In the genomic region with DNA sequence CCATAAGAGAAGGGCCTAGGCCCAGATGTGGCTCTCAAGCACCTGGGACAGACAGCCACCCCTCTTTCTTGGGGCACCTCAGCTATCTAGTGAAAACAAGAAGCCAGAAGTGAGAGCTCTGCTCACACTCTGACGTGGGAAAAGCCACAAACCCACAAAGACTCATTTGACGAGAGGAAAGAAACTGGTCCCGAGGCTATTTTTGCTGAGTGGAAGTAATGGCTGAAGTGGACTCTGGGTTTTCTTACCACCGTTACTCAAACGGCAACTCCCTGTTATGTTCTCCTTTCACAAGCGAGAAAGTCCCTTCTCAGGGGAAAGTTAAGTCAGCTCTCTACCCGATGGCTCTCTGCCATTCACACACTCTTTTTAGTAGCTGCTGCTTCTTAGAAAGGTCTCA, we compare ENCODE assay signal across 17 mouse cellular contexts. TPM values are rescaled to one million over a fixed set of nuclear protein-coding genes. Genes with fewer than 3 reads are reported as not detected.
A peak's percentile ranks its signal among the peaks of the same experiment; 100 is the strongest.
DNase-seq lines count a peak whose midpoint lies in the region; ATAC-seq and TF ChIP-seq lines count a peak whose summit lies in the region.
"Had no signal": no experiment of that assay in that cellular context is flagged by ENCODE, and none has a peak within 500 bp of the region (broad histone marks: within the 10 kb centered on the region; RNA-seq: fewer than 3 reads in every experiment).

No protein-coding gene starts in this region.

- 0 out of 2 replicates have a peak overlapping the region, but pooled peaks have one; percentile 2 for H3K4me2 ChIP-seq in CH12.LX (ENCODE audit: insufficient read depth, low read depth, poor library complexity, severe bottlenecking)
- no peak overlapping the region for H3K4me2 ChIP-seq in limb, embryonic 13.5 days (replicated peaks)
- H3K4me2 ChIP-seq in heart, embryonic 11.5 days: no peak overlapping the region
- H3K4me2 ChIP-seq: embryonic facial prominence, embryonic 13.5 days; forebrain, embryonic 13.5 days; kidney, embryonic 15.5 days; lung, embryonic 14.5 days; midbrain, embryonic 11.5 days had no signal

- dilution Hi-C loops in CH12.LX (cut with MboI; ENCODE audit: extremely low pct_ligation_motif_present, extremely low pct_unique_long_range_greater_than_20kb, low sequenced_read_pairs): no loop called here

- TF ChIP-seq EP300 in CH12.LX (IDR thresholded peaks at IDR 0.05; ENCODE audit: low read length): peak; percentile 99

- peak; percentile 80 for DNase-seq in CD4-positive helper T cell, adult 2 months (ENCODE audit: low read depth, low spot score)
- peak; percentile 99 for DNase-seq in CH12.LX (ENCODE audit: extremely low read depth)
- DNase-seq in spleen, adult 18-20 months: peak; percentile 7 to 15
- DNase-seq in heart, adult 11 months: no peak
- no peak for DNase-seq in urinary bladder, postnatal 25 days (ENCODE audit: low spot score)
- DNase-seq: cerebellum, adult 9-10 months; gastrocnemius, adult 2 months; left cerebral cortex, postnatal 4 days; lung, embryonic 14.5 days; retina, postnatal 1 day had no signal

- TF ChIP-seq POLR2A in CH12.LX (IDR thresholded peaks at IDR 0.05; ENCODE audit: low read depth, low read length): no peak

- H3K27ac ChIP-seq in CH12.LX (ENCODE audit: insufficient read depth, low read depth): peak overlapping the region; percentile 91; the same call in 1 of the 2 replicates
- H3K27ac ChIP-seq in limb, embryonic 13.5 days: 0 out of 2 replicates have a peak overlapping the region, but pooled peaks have one; percentile 22
- no peak overlapping the region for H3K27ac ChIP-seq in heart, embryonic 11.5 days (ENCODE audit: low read depth, low read length)
- H3K27ac ChIP-seq: embryonic facial prominence, embryonic 13.5 days; forebrain, embryonic 13.5 days; gastrocnemius, adult 2 months; hindbrain, postnatal 0 days; kidney, embryonic 15.5 days had no signal

- peaks cover 21% of the 10 kb centered on the region for H3K9me3 ChIP-seq in CH12.LX (replicated peaks; ENCODE audit: low read length)
- peaks cover 5% of the 10 kb centered on the region; the same call in 1 of the 2 replicates for H3K9me3 ChIP-seq in limb, embryonic 13.5 days
- no peaks in the 10 kb centered on the region for H3K9me3 ChIP-seq in heart, embryonic 11.5 days (replicated peaks; ENCODE audit: control insufficient read depth, low read length)
- H3K9me3 ChIP-seq: embryonic facial prominence, embryonic 13.5 days; forebrain, embryonic 13.5 days; kidney, embryonic 15.5 days had no signal

- no peak for TF ChIP-seq CTCF in CH12.LX (conservative IDR thresholded peaks at IDR 0.05 in 1 of 2, IDR thresholded peaks at IDR 0.05 in 1 of 2; ENCODE audit: low read depth in 2 of 2, low read length in 2 of 2)

- no peaks in the 10 kb centered on the region for H3K36me3 ChIP-seq in CH12.LX (replicated peaks in 1 of 2; ENCODE audit: control insufficient read depth in 1 of 2, insufficient read depth in 1 of 2, low read length in 1 of 2)
- no peaks in the 10 kb centered on the region for H3K36me3 ChIP-seq in limb, embryonic 13.5 days
- H3K36me3 ChIP-seq in heart, embryonic 11.5 days (ENCODE audit: control insufficient read depth, insufficient read depth, low read length): no peaks in the 10 kb centered on the region
- H3K36me3 ChIP-seq: embryonic facial prominence, embryonic 13.5 days; kidney, embryonic 15.5 days had no signal

- H3K79me2 ChIP-seq in CH12.LX (replicated peaks; ENCODE audit: control insufficient read depth, extremely low read depth, insufficient read depth, poor library complexity, severe bottlenecking): no peaks in the 10 kb centered on the region

- H3K4me1 ChIP-seq in CH12.LX (ENCODE audit: control insufficient read depth in 1 of 2, insufficient read depth in 2 of 2): peaks cover 16 to 63% of the 10 kb centered on the region in 2 experiments
- H3K4me1 ChIP-seq in limb, embryonic 13.5 days: peaks cover 11% of the 10 kb centered on the region
- no peaks in the 10 kb centered on the region for H3K4me1 ChIP-seq in heart, embryonic 11.5 days (ENCODE audit: control insufficient read depth, insufficient read depth, low read length)
- H3K4me1 ChIP-seq: embryonic facial prominence, embryonic 13.5 days; forebrain, embryonic 13.5 days; kidney, embryonic 15.5 days had no signal

- WGBS in limb, embryonic 13.5 days: 49% methylated on average over 7 of the region's 7 CpGs
- 71% methylated on average over 7 of the region's 7 CpGs for WGBS in heart, embryonic 11.5 days (ENCODE audit: insufficient replicate concordance)

- ATAC-seq in limb, embryonic 13.5 days (ENCODE audit: low FRiP score, low read depth): no peak
- ATAC-seq in heart, embryonic 11.5 days (replicated peaks; ENCODE audit: insufficient number of reproducible peaks, low FRiP score, low TSS enrichment): no peak
- ATAC-seq: forebrain, embryonic 13.5 days; hindbrain, postnatal 0 days had no signal

- TF ChIP-seq RAD21 in CH12.LX (IDR thresholded peaks at IDR 0.05; ENCODE audit: low read depth, low read length): no peak; the same call in 1 of the 2 replicates

- no peak overlapping the region for H3K9ac ChIP-seq in CH12.LX (ENCODE audit: insufficient read depth, low read depth)
- H3K9ac ChIP-seq in limb, embryonic 13.5 days: no peak overlapping the region
- no peak overlapping the region for H3K9ac ChIP-seq in heart, embryonic 11.5 days (ENCODE audit: low read depth, low read length)
- H3K9ac ChIP-seq: embryonic facial prominence, embryonic 13.5 days; forebrain, embryonic 13.5 days; kidney, embryonic 15.5 days; lung, embryonic 14.5 days had no signal

- H3K27me3 ChIP-seq in CH12.LX (replicated peaks): no peaks in the 10 kb centered on the region
- no peaks in the 10 kb centered on the region for H3K27me3 ChIP-seq in limb, embryonic 13.5 days
- no peaks in the 10 kb centered on the region for H3K27me3 ChIP-seq in heart, embryonic 11.5 days (ENCODE audit: control insufficient read depth, insufficient read depth, low read length)
- H3K27me3 ChIP-seq: embryonic facial prominence, embryonic 13.5 days; forebrain, embryonic 13.5 days; kidney, embryonic 15.5 days had no signal

- in situ Hi-C loops in CH12.LX (cut with MboI; ENCODE audit: low pct_ligation_motif_present, low pct_unique_long_range_greater_than_20kb, low sequenced_read_pairs): no loop called here

- H3K4me3 ChIP-seq in CH12.LX (replicated peaks in 1 of 3; ENCODE audit: low read depth in 2 of 3, low read length in 2 of 3, poor library complexity in 1 of 3): no peak overlapping the region
- no peak overlapping the region for H3K4me3 ChIP-seq in limb, embryonic 13.5 days
- no peak overlapping the region for H3K4me3 ChIP-seq in heart, embryonic 11.5 days (ENCODE audit: low read depth, low read length)
- H3K4me3 ChIP-seq: embryonic facial prominence, embryonic 13.5 days; forebrain, embryonic 13.5 days; gastrocnemius, adult 2 months; kidney, embryonic 15.5 days had no signal

TF ChIP-seq in CH12.LX, 34 proteins besides CTCF, POLR2A, EP300 and RAD21 (continues in another document):
- TF ChIP-seq JUND (conservative IDR thresholded peaks at IDR 0.05; ENCODE audit: low read depth, low read length): peak; percentile 94
- peak; percentile 91 for TF ChIP-seq JUN (IDR thresholded peaks at IDR 0.05; ENCODE audit: insufficient read depth, low read depth, low read length)
- peak; percentile 44; the same call in 1 of the 2 replicates for TF ChIP-seq HCFC1 (IDR thresholded peaks at IDR 0.05; ENCODE audit: low read depth, low read length)
- TF ChIP-seq GABPA (IDR thresholded peaks at IDR 0.05; ENCODE audit: insufficient replicate concordance, low read depth, low read length): no peak
- no peak for TF ChIP-seq SMC3 (IDR thresholded peaks at IDR 0.05; ENCODE audit: low read depth, low read length)
- TF ChIP-seq MEF2A (IDR thresholded peaks at IDR 0.05; ENCODE audit: borderline replicate concordance, low read depth, low read length): peak; percentile 99
- no peak for TF ChIP-seq CHD1 (IDR thresholded peaks at IDR 0.05; ENCODE audit: low read depth, low read length)
- TF ChIP-seq BHLHE40 (IDR thresholded peaks at IDR 0.05; ENCODE audit: low read depth, low read length): peak; percentile 95
- TF ChIP-seq ELF1 (IDR thresholded peaks at IDR 0.05; ENCODE audit: low read depth, low read length): peak; percentile 30
- peak; percentile 57 for TF ChIP-seq ZNF384 (IDR thresholded peaks at IDR 0.05; ENCODE audit: low read depth, low read length)
- no peak for TF ChIP-seq SIN3A (IDR thresholded peaks at IDR 0.05; ENCODE audit: low read length)
- TF ChIP-seq NELFE (IDR thresholded peaks at IDR 0.05; ENCODE audit: low read depth, low read length): 0 out of 2 replicates have a peak, but pooled peaks have one; percentile 35
- TF ChIP-seq TCF12 (IDR thresholded peaks at IDR 0.05; ENCODE audit: low read depth, low read length): peak; percentile 99
- TF ChIP-seq PAX5 (IDR thresholded peaks at IDR 0.05; ENCODE audit: low read length): no peak
- peak; percentile 90 for TF ChIP-seq MAZ (IDR thresholded peaks at IDR 0.05; ENCODE audit: low read depth, low read length)
- TF ChIP-seq MAX (IDR thresholded peaks at IDR 0.05; ENCODE audit: low read length): 0 out of 2 replicates have a peak, but pooled peaks have one; percentile 48
- peak; percentile 72 for TF ChIP-seq ZMIZ1 (IDR thresholded peaks at IDR 0.05; ENCODE audit: low read depth, low read length)
- 0 out of 2 replicates have a peak, but pooled peaks have one; percentile 51 for TF ChIP-seq TBP (conservative IDR thresholded peaks at IDR 0.05; ENCODE audit: low read depth, low read length)
- no peak for TF ChIP-seq USF1 (IDR thresholded peaks at IDR 0.05; ENCODE audit: low read depth, low read length)
- no peak for TF ChIP-seq POLR2AphosphoS2 (IDR thresholded peaks at IDR 0.05; ENCODE audit: low read depth, low read length)
- TF ChIP-seq RCOR1 (conservative IDR thresholded peaks at IDR 0.05; ENCODE audit: low read depth, low read length): peak; percentile 99
- peak; percentile 64 for TF ChIP-seq MYC (IDR thresholded peaks at IDR 0.05; ENCODE audit: low read depth, low read length)
- TF ChIP-seq CHD2 (IDR thresholded peaks at IDR 0.05; ENCODE audit: low read length): peak; percentile 91
- no peak for TF ChIP-seq UBTF (IDR thresholded peaks at IDR 0.05; ENCODE audit: low read depth, low read length)
- TF ChIP-seq ETS1 (conservative IDR thresholded peaks at IDR 0.05; ENCODE audit: low read depth, low read length): peak; percentile 95
- no peak for TF ChIP-seq ZC3H11A (IDR thresholded peaks at IDR 0.05; ENCODE audit: low read depth, low read length)
- TF ChIP-seq KAT2A (IDR thresholded peaks at IDR 0.05; ENCODE audit: insufficient replicate concordance, low read length): 0 out of 2 replicates have a peak, but pooled peaks have one; percentile 19

RNA-seq across cellular contexts. Expression of a gene that starts 59.0 kb away (rescaled TPM):
- total RNA-seq in CH12.LX (2012; rRNA removed): not detected in 2 replicates
- not detected in 2 replicates for total RNA-seq in CH12.LX (2014; rRNA removed)
- not detected in 2 replicates for polyA plus RNA-seq in CH12.LX (2012; ENCODE audit: insufficient read length, low read depth)
- polyA plus RNA-seq in limb, embryonic 13.5 days (2015; fragmentation: Nextera tagmentation; extraction: Ambion mirVana): 1.4 and 1.6 TPM in 2 replicates
- polyA plus RNA-seq in heart, embryonic 11.5 days (2014; fragmentation: Nextera tagmentation; extraction: Ambion mirVana): 0.84 and 0.93 TPM in 2 replicates

Comparison
In these comparisons a context has a peak if more than half of its experiments do, and no peak if none do; other contexts are left out.
1. DNase-seq: peak in CD4-positive helper T cell, adult 2 months (single experiment), CH12.LX (single experiment) and spleen, adult 18-20 months (2 of 2); none in heart, adult 11 months (single experiment) and urinary bladder, postnatal 25 days (single experiment).